31 mouse cellular contexts compared by ENCODE assay signal in the genomic region with DNA sequence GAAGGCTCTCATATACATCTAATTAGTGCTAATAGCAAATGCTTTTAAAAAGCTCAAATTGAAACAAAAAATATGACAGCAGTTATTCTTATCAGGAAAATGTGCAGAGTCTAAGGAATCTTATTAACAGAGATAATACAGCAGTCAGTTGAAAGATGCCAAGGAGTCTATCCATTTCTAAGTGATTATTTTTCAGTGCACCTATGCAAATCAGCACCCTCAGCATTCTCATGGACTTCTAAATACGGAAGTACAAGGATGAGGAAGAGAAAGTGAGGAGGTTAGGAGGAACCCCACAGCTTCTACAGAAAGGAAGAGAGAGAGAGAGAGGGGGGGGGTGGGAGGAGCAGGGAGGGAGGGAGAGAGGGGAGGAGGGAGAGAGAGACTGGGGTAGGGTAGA.
DNase-seq lines count a peak whose midpoint lies in the region; ATAC-seq and TF ChIP-seq lines count a peak whose summit lies in the region.
"Had no signal": no experiment of that assay in that cellular context is flagged by ENCODE, and none has a peak within 500 bp of the region (broad histone marks: within the 10 kb centered on the region; RNA-seq: fewer than 3 reads in every experiment).

No protein-coding gene starts in this region.

- no peak for ATAC-seq in liver, embryonic 11.5 days (replicated peaks; ENCODE audit: low FRiP score)
- ATAC-seq in megakaryocyte progenitor cell, adult 5-6 weeks (replicated peaks; ENCODE audit: poor library complexity): peak; percentile 99
- ATAC-seq in hindbrain, postnatal 0 days: no peak
- ATAC-seq: activated CD4-positive, CD25-positive, alpha-beta regulatory T cell, adult 4 months; forebrain, postnatal 0 days; intestine, embryonic 16.5 days; midbrain, embryonic 13.5 days had no signal

- TF ChIP-seq POLR2A in liver, adult 2 months (IDR thresholded peaks at IDR 0.05; ENCODE audit: extremely low read depth, insufficient read depth, low read length): no peak

- H3K4me2 ChIP-seq in liver, embryonic 11.5 days: no peak overlapping the region
- H3K4me2 ChIP-seq in hindbrain, postnatal 0 days (ENCODE audit: low read depth, low read length): no peak overlapping the region
- H3K4me2 ChIP-seq: embryonic facial prominence, embryonic 15.5 days; forebrain, embryonic 12.5 days; heart, embryonic 13.5 days; hindbrain, embryonic 12.5 days; kidney, embryonic 15.5 days; limb, embryonic 13.5 days; midbrain, embryonic 13.5 days; neural tube, embryonic 15.5 days had no signal

- no peaks in the 10 kb centered on the region for H3K9me3 ChIP-seq in liver, embryonic 11.5 days (ENCODE audit: control insufficient read depth, low read length)
- no peaks in the 10 kb centered on the region for H3K9me3 ChIP-seq in hindbrain, postnatal 0 days (ENCODE audit: low read length)
- H3K9me3 ChIP-seq: embryonic facial prominence, embryonic 10.5 days; embryonic facial prominence, embryonic 15.5 days; forebrain, embryonic 12.5 days; heart, embryonic 13.5 days; hindbrain, embryonic 12.5 days; kidney, embryonic 15.5 days; limb, embryonic 13.5 days; megakaryocyte, embryonic 14.5 days; midbrain, embryonic 13.5 days; neural tube, embryonic 15.5 days had no signal

- peak; percentile 16 for DNase-seq in liver, adult 2 months (ENCODE audit: extremely low read depth, low read depth, low spot score)
- DNase-seq in liver, embryonic 11.5 days (ENCODE audit: low spot score): no peak
- DNase-seq in A20 (ENCODE audit: low read depth, low spot score): peak; percentile 64
- peak; percentile 7 for DNase-seq in brain, adult 2 months (ENCODE audit: low read depth, low spot score)
- DNase-seq in thymus, postnatal 10 days (ENCODE audit: low spot score in 2 of 2): no peak
- DNase-seq in hindbrain, postnatal 0 days (ENCODE audit: low spot score): no peak
- no peak for DNase-seq in ovary, postnatal 36 days (ENCODE audit: low spot score)
- DNase-seq: adrenal gland, adult 2 months; adrenal gland, postnatal 36 days; cerebellum, adult 2 months; cerebellum, postnatal 14 days; forebrain, postnatal 0 days; heart, postnatal 14 days; kidney, postnatal 25 days; lung, adult 2 months; right cerebral cortex, adult 18-20 months; thymus, postnatal 14 days had no signal

- H3K9ac ChIP-seq in liver, adult 2 months (ENCODE audit: low read depth, low read length): no peak overlapping the region
- H3K9ac ChIP-seq in liver, embryonic 11.5 days (ENCODE audit: low read depth, low read length): no peak overlapping the region
- no peak overlapping the region for H3K9ac ChIP-seq in hindbrain, postnatal 0 days (replicated peaks; ENCODE audit: low read length)
- H3K9ac ChIP-seq: embryonic facial prominence, embryonic 15.5 days; forebrain, embryonic 12.5 days; forebrain, postnatal 0 days; heart, embryonic 13.5 days; hindbrain, embryonic 12.5 days; kidney, embryonic 15.5 days; limb, embryonic 13.5 days; midbrain, embryonic 13.5 days; neural tube, embryonic 15.5 days had no signal

- H3K4me3 ChIP-seq in liver, adult 2 months (ENCODE audit: insufficient read depth, low read depth, low read length): no peak overlapping the region
- no peak overlapping the region for H3K4me3 ChIP-seq in liver, embryonic 11.5 days (ENCODE audit: low read depth, low read length)
- H3K4me3 ChIP-seq in hindbrain, postnatal 0 days (ENCODE audit: low read length): no peak overlapping the region
- H3K4me3 ChIP-seq: embryonic facial prominence, embryonic 10.5 days; embryonic facial prominence, embryonic 15.5 days; forebrain, embryonic 12.5 days; heart, embryonic 13.5 days; hindbrain, embryonic 12.5 days; kidney, embryonic 15.5 days; layer of hippocampus, adult 2 months; limb, embryonic 13.5 days; megakaryocyte, embryonic 14.5 days; midbrain, embryonic 13.5 days; neural tube, embryonic 15.5 days had no signal

- no peaks in the 10 kb centered on the region for H3K4me1 ChIP-seq in liver, adult 2 months (ENCODE audit: control insufficient read depth, insufficient read depth, low read length)
- no peaks in the 10 kb centered on the region for H3K4me1 ChIP-seq in liver, embryonic 11.5 days (replicated peaks; ENCODE audit: control insufficient read depth, insufficient read depth, low read length)
- H3K4me1 ChIP-seq in hindbrain, postnatal 0 days (ENCODE audit: insufficient read depth, low read length): no peaks in the 10 kb centered on the region
- H3K4me1 ChIP-seq: embryonic facial prominence, embryonic 10.5 days; embryonic facial prominence, embryonic 15.5 days; forebrain, embryonic 12.5 days; heart, embryonic 13.5 days; hindbrain, embryonic 12.5 days; kidney, embryonic 15.5 days; limb, embryonic 13.5 days; midbrain, embryonic 13.5 days; neural tube, embryonic 15.5 days had no signal

- H3K27me3 ChIP-seq in liver, adult 2 months (ENCODE audit: control insufficient read depth, insufficient read depth, low read length): no peaks in the 10 kb centered on the region
- no peaks in the 10 kb centered on the region for H3K27me3 ChIP-seq in liver, embryonic 11.5 days (replicated peaks; ENCODE audit: control insufficient read depth, insufficient read depth, low read length)
- no peaks in the 10 kb centered on the region for H3K27me3 ChIP-seq in hindbrain, postnatal 0 days (ENCODE audit: insufficient read depth, low read length)
- H3K27me3 ChIP-seq: embryonic facial prominence, embryonic 15.5 days; forebrain, embryonic 12.5 days; heart, embryonic 13.5 days; hindbrain, embryonic 12.5 days; kidney, embryonic 15.5 days; limb, embryonic 13.5 days; megakaryocyte, embryonic 14.5 days; midbrain, embryonic 13.5 days; neural tube, embryonic 15.5 days had no signal

- H3K27ac ChIP-seq in liver, adult 2 months (replicated peaks; ENCODE audit: insufficient read depth, low read depth, low read length): no peak overlapping the region
- H3K27ac ChIP-seq in liver, embryonic 11.5 days (ENCODE audit: low read depth, low read length): no peak overlapping the region
- no peak overlapping the region for H3K27ac ChIP-seq in hindbrain, postnatal 0 days
- H3K27ac ChIP-seq: embryonic facial prominence, embryonic 10.5 days; embryonic facial prominence, embryonic 15.5 days; forebrain, embryonic 12.5 days; heart, embryonic 13.5 days; hindbrain, embryonic 12.5 days; kidney, embryonic 15.5 days; layer of hippocampus, adult 2 months; limb, embryonic 13.5 days; midbrain, embryonic 13.5 days; neural tube, embryonic 15.5 days had no signal

- no peaks in the 10 kb centered on the region for H3K79me2 ChIP-seq in liver, adult 2 months (ENCODE audit: control insufficient read depth, insufficient read depth, low read length)

- WGBS in liver, adult 2 months: 22% methylated on average over 1 of the region's 1 CpGs
- WGBS in liver, embryonic 11.5 days: 34% methylated on average over 1 of the region's 1 CpGs
- WGBS in hindbrain, postnatal 0 days: 4% methylated on average over 1 of the region's 1 CpGs

- no peaks in the 10 kb centered on the region for H3K36me3 ChIP-seq in liver, adult 2 months (ENCODE audit: control insufficient read depth, insufficient read depth, low read length)
- no peaks in the 10 kb centered on the region for H3K36me3 ChIP-seq in liver, embryonic 11.5 days (ENCODE audit: control insufficient read depth, insufficient read depth, low read length)
- H3K36me3 ChIP-seq in hindbrain, postnatal 0 days (ENCODE audit: insufficient read depth, low read length): no peaks in the 10 kb centered on the region
- H3K36me3 ChIP-seq: embryonic facial prominence, embryonic 10.5 days; embryonic facial prominence, embryonic 15.5 days; forebrain, embryonic 12.5 days; heart, embryonic 13.5 days; hindbrain, embryonic 12.5 days; kidney, embryonic 15.5 days; limb, embryonic 13.5 days; midbrain, embryonic 13.5 days; neural tube, embryonic 15.5 days had no signal

- no peak for TF ChIP-seq CTCF in liver, adult 2 months (IDR thresholded peaks at IDR 0.05; ENCODE audit: low read depth, low read length)
- no peak for TF ChIP-seq CTCF in hindbrain, postnatal 0 days (IDR thresholded peaks at IDR 0.05; ENCODE audit: low read depth)

Comparison
In these comparisons a context has a peak if more than half of its experiments do, and no peak if none do; other contexts are left out.
1. DNase-seq: peak in liver, adult 2 months (single experiment), A20 (single experiment) and brain, adult 2 months (single experiment); none in liver, embryonic 11.5 days (single experiment), thymus, postnatal 10 days (0 of 2), hindbrain, postnatal 0 days (single experiment) and ovary, postnatal 36 days (single experiment).